Mouse (Mus musculus): ENCODE measurements around the gene Dnajc6. TPM values are rescaled to one million over a fixed set of nuclear protein-coding genes. Genes with fewer than 3 reads are reported as not detected.

Dnajc6 gene
- polyA plus RNA-seq, 1 experiment from 2014 or later = 0.45 TPM

DNA sequence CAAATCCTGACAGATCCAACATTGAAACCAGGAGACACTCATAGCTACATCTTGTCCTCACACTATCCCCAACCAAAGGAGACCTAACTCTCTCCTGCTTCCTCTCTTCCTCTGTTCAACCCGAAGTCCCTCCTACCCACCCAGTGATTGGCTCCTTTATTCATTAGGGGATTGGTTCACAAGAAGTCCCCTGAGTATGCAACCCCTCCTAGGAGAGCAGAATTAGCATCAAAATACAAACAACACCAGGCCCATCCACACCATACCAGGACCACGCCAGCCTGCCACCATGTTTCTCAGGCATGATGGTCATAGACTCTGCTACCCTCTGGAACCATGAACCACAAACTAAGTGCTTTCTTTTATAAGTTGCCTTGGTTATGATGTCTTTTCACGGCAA, 96.0 kb downstream of the Dnajc6 start:
- H3K4me1 ChIP-seq (replicated peaks) = no peaks in the 10 kb centered on the region; the same call in 1 of the 2 replicates
- H3K27ac ChIP-seq (ENCODE audit: poor library complexity, severe bottlenecking) = no peak overlapping the region
- H3K4me2 ChIP-seq = no peak overlapping the region
- ATAC-seq (ENCODE audit: insufficient number of reproducible peaks, low FRiP score) = no peak
- no peak overlapping the region for H3K9ac ChIP-seq
- peaks cover 3% of the 10 kb centered on the region; the same call in 1 of the 2 replicates for H3K9me3 ChIP-seq (replicated peaks)
- no peaks in the 10 kb centered on the region for H3K36me3 ChIP-seq
- no peak overlapping the region for H3K4me3 ChIP-seq
- no peaks in the 10 kb centered on the region for H3K27me3 ChIP-seq (replicated peaks)
- 82% methylated on average over 3 of the region's 3 CpGs for WGBS

DNA sequence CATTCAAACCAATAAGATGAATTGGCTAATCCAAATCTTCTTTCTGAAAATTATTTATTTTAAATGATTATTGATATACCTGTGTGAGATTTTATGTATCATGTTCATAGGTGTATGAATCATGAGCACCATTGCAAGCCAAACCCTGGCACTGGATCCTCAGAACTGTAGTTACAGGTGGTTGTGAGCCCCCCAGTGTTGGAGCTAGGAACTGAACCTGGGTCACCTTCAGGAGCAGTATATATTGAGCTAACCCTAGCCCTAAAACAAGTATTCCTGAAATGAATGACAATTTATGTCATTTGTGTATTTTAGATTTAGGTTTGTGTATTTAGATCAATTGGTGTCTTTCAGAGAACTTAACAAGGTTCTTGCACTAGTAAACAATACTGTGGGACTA, 105.3 kb downstream of the Dnajc6 start:
- no peak overlapping the region for H3K4me3 ChIP-seq
- no peaks in the 10 kb centered on the region for H3K4me1 ChIP-seq (replicated peaks)
- H3K27ac ChIP-seq (ENCODE audit: poor library complexity, severe bottlenecking) = no peak overlapping the region
- no peaks in the 10 kb centered on the region for H3K36me3 ChIP-seq
- no peak for ATAC-seq (ENCODE audit: insufficient number of reproducible peaks, low FRiP score)
- no peaks in the 10 kb centered on the region for H3K27me3 ChIP-seq (replicated peaks)
- no peak overlapping the region for H3K4me2 ChIP-seq
- no peaks in the 10 kb centered on the region for H3K9me3 ChIP-seq (replicated peaks)
- H3K9ac ChIP-seq = no peak overlapping the region

DNA sequence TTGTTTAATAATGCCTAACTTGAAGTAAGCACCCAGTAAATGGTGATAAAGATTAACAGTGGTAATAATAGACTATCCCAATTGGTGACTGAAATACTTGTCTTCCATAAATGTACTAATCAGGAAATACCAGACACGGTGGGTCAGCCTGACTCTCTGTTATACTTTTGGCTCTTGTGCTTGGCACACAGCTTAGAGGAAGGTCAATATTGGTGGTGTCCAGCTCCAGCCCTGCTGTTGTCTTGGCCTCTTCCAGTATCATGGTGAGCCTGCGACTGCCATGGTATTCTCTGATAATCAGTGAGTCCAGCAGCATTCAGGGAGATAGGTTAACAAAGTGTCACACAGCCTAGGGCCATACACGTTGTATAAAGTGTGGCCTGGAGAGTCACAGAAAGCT, 107.2 kb downstream of the Dnajc6 start:
- no peak overlapping the region for H3K9ac ChIP-seq
- H3K4me1 ChIP-seq (replicated peaks) = no peaks in the 10 kb centered on the region
- H3K4me3 ChIP-seq = no peak overlapping the region
- H3K4me2 ChIP-seq = no peak overlapping the region
- no peaks in the 10 kb centered on the region for H3K27me3 ChIP-seq (replicated peaks)
- H3K27ac ChIP-seq (ENCODE audit: poor library complexity, severe bottlenecking) = no peak overlapping the region
- no peak for ATAC-seq (ENCODE audit: insufficient number of reproducible peaks, low FRiP score)
- no peaks in the 10 kb centered on the region for H3K9me3 ChIP-seq (replicated peaks)
- WGBS = 54% methylated on average over 3 of the region's 3 CpGs
- H3K36me3 ChIP-seq = no peaks in the 10 kb centered on the region

DNA sequence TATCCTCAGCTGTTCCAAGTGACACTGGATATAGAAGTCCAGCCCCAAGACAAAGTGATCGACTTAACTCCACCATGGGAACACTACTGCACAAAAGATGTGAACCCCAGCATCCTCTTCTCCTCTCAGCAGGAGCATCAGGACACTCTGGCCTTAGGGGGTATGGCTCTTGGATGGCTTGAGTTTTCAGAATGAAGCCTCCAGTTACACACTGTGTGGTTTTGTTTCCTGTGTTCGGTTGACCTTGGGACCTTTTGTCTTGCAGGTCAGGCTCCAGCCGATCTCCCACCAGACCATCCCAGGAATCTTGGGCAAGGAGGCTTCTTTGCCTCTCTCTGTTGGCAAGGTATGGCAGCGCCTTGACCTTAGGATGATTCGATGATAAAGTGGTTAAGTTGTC, 120.1 kb downstream of the Dnajc6 start:
- Histone ChIP-seq H3K36me3 (no peaks in the 10 kb centered on the region), H3K9ac (no peak overlapping the region), H3K4me3 (no peak overlapping the region), H3K27me3 (replicated peaks) (no peaks in the 10 kb centered on the region), H3K4me2 (no peak overlapping the region), H3K27ac (ENCODE audit: poor library complexity, severe bottlenecking) (no peak overlapping the region), H3K9me3 (replicated peaks) (no peaks in the 10 kb centered on the region), H3K4me1 (replicated peaks) (no peaks in the 10 kb centered on the region)
- WGBS = 80% methylated on average over 5 of the region's 5 CpGs
- ATAC-seq (ENCODE audit: insufficient number of reproducible peaks, low FRiP score) = no peak

DNA sequence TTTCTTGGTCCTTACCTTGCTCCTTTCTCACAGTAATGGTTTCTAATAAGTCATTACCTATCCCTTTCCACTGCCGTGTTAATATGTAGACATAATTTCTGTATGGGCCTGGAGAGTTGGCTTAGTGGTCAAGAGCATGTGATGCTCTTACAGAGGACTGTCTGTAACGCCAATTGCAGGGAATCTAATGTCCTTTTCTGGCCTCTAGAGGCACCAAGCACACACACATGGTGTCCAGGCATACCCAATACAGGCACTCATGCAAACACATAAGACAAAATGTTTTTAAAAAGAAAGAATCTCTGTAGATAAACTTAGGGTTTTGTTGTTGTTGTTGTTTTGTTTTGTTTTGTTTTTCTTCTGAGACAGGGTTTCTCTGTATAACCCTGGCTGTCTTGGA, 121.3 kb downstream of the Dnajc6 start:
- Histone ChIP-seq H3K4me2 (no peak overlapping the region), H3K4me1 (replicated peaks) (no peaks in the 10 kb centered on the region), H3K9me3 (replicated peaks) (no peaks in the 10 kb centered on the region), H3K27ac (ENCODE audit: poor library complexity, severe bottlenecking) (no peak overlapping the region), H3K27me3 (replicated peaks) (no peaks in the 10 kb centered on the region), H3K9ac (no peak overlapping the region), H3K4me3 (no peak overlapping the region), H3K36me3 (no peaks in the 10 kb centered on the region)
- WGBS = 61% methylated on average over 2 of the region's 2 CpGs
- ATAC-seq (ENCODE audit: insufficient number of reproducible peaks, low FRiP score) = no peak

DNA sequence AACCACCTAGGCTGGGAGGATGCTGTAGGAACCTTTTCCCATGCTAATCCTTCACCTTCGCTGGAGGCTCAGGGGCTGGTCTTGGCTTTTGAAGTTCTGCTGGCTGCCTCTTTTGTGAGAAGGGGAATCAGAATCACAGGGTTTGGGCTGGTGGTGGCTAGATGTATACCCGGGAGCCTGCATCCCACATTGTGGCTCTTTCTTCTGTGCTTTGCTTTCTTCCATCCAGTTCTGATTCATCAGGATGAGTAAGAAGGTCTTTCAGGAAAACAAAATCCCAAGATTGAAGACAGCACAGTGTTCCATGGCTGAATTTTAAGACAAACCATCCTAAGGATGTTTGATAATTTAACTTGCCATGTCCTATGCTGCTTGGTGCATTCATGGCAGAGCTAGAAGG, 123.8 kb downstream of the Dnajc6 start:
- H3K4me1 ChIP-seq (replicated peaks) = no peaks in the 10 kb centered on the region
- no peak overlapping the region for H3K27ac ChIP-seq (ENCODE audit: poor library complexity, severe bottlenecking)
- H3K4me2 ChIP-seq = no peak overlapping the region
- 55% methylated on average over 2 of the region's 2 CpGs for WGBS
- H3K4me3 ChIP-seq = no peak overlapping the region
- ATAC-seq (ENCODE audit: insufficient number of reproducible peaks, low FRiP score) = no peak
- no peak overlapping the region for H3K9ac ChIP-seq
- H3K9me3 ChIP-seq (replicated peaks) = no peaks in the 10 kb centered on the region
- no peaks in the 10 kb centered on the region for H3K36me3 ChIP-seq
- no peaks in the 10 kb centered on the region for H3K27me3 ChIP-seq (replicated peaks)

DNA sequence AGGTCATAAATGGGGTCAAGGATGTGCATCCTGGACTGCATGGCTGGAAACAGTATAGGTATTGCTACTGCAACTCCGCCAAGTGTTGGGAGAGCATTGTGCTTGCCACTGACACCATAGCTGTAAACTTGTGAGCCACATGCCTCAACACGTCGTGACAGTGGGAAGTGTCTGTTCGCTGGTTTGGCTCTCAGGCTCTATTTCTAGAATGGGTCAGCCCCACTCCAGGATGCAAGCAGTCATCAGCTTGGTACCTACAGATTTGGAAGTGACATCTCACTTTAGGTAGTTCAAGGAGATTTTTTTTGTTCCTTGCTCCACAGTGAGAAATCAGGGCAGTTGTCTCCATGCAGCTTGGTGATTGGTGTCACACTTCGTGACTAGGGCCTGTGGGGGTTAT, 124.8 kb downstream of the Dnajc6 start:
- H3K4me3 ChIP-seq = no peak overlapping the region
- H3K9me3 ChIP-seq (replicated peaks) = no peaks in the 10 kb centered on the region
- ATAC-seq (ENCODE audit: insufficient number of reproducible peaks, low FRiP score) = no peak
- WGBS = 77% methylated on average over 5 of the region's 5 CpGs
- no peaks in the 10 kb centered on the region for H3K4me1 ChIP-seq (replicated peaks)
- no peak overlapping the region for H3K4me2 ChIP-seq
- no peak overlapping the region for H3K9ac ChIP-seq
- H3K36me3 ChIP-seq = no peaks in the 10 kb centered on the region
- H3K27me3 ChIP-seq (replicated peaks) = no peaks in the 10 kb centered on the region
- no peak overlapping the region for H3K27ac ChIP-seq (ENCODE audit: poor library complexity, severe bottlenecking)

DNA sequence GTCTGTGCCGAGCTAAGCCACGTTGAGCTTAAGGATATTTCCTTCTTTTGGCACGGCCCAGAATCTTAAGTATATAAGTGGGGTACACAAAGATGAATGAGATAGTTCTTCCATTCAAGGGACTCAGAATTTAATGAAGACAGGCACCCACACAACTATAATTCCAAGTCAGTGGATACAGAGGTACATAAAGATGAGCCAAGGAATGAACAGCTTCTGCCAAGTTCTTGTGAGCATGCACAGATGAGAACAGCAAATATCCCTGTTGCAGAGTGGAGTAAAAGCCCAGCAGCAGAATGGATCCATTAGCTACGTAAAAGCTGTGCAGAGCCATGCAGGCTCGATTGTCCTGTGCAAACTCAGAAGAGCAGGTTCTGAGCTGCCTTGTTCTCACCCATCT, 128.8 kb downstream of the Dnajc6 start:
- Histone ChIP-seq H3K9ac (no peak overlapping the region), H3K27ac (ENCODE audit: poor library complexity, severe bottlenecking) (no peak overlapping the region), H3K27me3 (replicated peaks) (no peaks in the 10 kb centered on the region), H3K4me1 (replicated peaks) (no peaks in the 10 kb centered on the region), H3K4me2 (no peak overlapping the region), H3K36me3 (no peaks in the 10 kb centered on the region), H3K4me3 (no peak overlapping the region), H3K9me3 (replicated peaks) (no peaks in the 10 kb centered on the region)
- 86% methylated on average over 5 of the region's 5 CpGs for WGBS
- ATAC-seq (ENCODE audit: insufficient number of reproducible peaks, low FRiP score) = no peak

DNA sequence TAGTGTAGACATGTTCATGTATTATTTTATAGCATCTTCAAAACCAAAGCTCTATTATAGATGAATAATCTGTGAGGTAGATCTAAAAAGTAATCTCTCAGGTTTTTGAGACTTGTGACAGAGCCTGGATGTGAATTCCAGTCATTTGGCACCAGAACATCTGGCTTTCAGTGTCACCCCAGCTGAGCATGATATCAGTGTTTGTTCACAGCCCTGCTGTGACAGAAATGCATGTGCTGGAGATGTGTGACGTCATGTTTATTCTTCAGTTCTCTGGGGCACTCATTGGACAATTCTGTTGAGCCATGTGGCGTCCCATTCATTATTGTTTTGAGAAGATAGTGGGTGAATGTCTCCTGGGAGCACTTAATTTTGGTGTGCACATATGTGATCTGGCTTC, 139.1 kb downstream of the Dnajc6 start:
- no peaks in the 10 kb centered on the region for H3K27me3 ChIP-seq (replicated peaks)
- 38% methylated on average over 2 of the region's 2 CpGs for WGBS
- H3K4me2 ChIP-seq = no peak overlapping the region
- ATAC-seq (ENCODE audit: insufficient number of reproducible peaks, low FRiP score) = no peak
- H3K4me3 ChIP-seq = no peak overlapping the region
- no peaks in the 10 kb centered on the region for H3K4me1 ChIP-seq (replicated peaks)
- no peaks in the 10 kb centered on the region for H3K36me3 ChIP-seq
- no peak overlapping the region for H3K9ac ChIP-seq
- no peak overlapping the region for H3K27ac ChIP-seq (ENCODE audit: poor library complexity, severe bottlenecking)
- no peaks in the 10 kb centered on the region for H3K9me3 ChIP-seq (replicated peaks)

DNA sequence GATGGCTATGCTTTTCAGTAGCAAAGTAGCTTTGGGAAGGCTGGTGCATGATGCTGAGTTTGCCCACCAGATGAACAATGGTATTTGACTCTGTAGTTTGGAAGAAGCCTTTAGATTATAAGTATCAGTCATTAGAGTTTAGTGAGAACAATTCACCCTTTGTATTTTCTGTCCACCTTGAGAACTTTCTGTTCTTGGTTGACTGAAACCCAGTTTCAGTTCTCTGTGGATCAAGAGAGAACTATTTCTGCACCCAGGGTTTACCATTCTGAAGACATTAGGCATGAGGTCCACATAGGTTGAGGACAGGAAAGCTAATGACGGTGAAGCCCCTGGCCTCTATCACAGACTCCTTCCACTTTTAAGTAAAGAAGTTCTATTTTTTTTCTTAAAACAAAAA, 141.0 kb downstream of the Dnajc6 start:
- H3K36me3 ChIP-seq = no peaks in the 10 kb centered on the region
- H3K9ac ChIP-seq = no peak overlapping the region
- WGBS = 82% methylated on average over 1 of the region's 1 CpGs
- H3K27ac ChIP-seq (ENCODE audit: poor library complexity, severe bottlenecking) = no peak overlapping the region
- ATAC-seq (ENCODE audit: insufficient number of reproducible peaks, low FRiP score) = no peak
- no peak overlapping the region for H3K4me3 ChIP-seq
- no peak overlapping the region for H3K4me2 ChIP-seq
- H3K4me1 ChIP-seq (replicated peaks) = no peaks in the 10 kb centered on the region
- H3K9me3 ChIP-seq (replicated peaks) = no peaks in the 10 kb centered on the region
- no peaks in the 10 kb centered on the region for H3K27me3 ChIP-seq (replicated peaks)

DNA sequence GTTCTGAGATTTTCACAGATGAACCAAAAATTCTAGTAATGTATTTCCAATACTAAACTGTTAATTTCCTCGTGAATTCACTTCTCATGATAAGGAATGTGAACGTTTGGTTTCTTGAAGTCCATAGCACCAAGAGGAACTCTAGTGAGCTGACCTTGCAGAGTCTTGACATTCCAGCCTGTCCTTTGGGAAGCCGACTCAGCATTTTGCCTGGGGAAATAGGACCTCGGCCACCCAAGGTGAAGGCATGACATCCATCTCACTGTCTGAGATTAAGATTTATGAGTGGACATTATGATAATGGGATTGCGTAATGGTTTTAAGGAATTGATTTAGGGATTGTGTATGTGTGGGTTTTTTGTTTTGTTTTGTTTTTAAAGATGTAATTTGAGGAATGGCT, 144.2 kb downstream of the Dnajc6 start:
- H3K9me3 ChIP-seq (replicated peaks) = no peaks in the 10 kb centered on the region
- H3K9ac ChIP-seq = no peak overlapping the region
- no peaks in the 10 kb centered on the region for H3K4me1 ChIP-seq (replicated peaks)
- no peaks in the 10 kb centered on the region for H3K36me3 ChIP-seq
- no peak overlapping the region for H3K4me3 ChIP-seq
- no peaks in the 10 kb centered on the region for H3K27me3 ChIP-seq (replicated peaks)
- H3K4me2 ChIP-seq = no peak overlapping the region
- H3K27ac ChIP-seq (ENCODE audit: poor library complexity, severe bottlenecking) = no peak overlapping the region
- 71% methylated on average over 5 of the region's 5 CpGs for WGBS
- no peak for ATAC-seq (ENCODE audit: insufficient number of reproducible peaks, low FRiP score)

DNA sequence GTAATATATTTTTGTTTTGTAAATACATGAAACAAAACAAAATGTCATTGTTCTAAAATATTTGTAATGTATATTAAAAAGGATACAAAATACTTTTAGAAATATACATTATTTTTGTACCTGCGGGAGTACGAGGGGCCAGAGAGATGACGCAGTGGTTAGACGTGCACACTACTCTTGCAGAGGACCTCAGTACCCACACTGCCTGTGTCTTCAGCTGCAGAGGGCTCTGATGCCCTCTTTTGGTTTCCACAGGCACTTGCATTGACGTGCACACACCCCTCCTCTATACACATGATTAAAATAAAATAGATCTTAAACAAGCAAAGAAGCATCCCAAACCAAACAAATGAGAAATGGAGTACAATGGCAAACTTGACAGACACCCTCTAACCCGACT, 146.3 kb downstream of the Dnajc6 start:
- 79% methylated on average over 6 of the region's 6 CpGs for WGBS
- H3K27ac ChIP-seq (ENCODE audit: poor library complexity, severe bottlenecking) = no peak overlapping the region
- no peak overlapping the region for H3K4me2 ChIP-seq
- H3K36me3 ChIP-seq = no peaks in the 10 kb centered on the region
- no peak overlapping the region for H3K9ac ChIP-seq
- H3K4me3 ChIP-seq = no peak overlapping the region
- H3K27me3 ChIP-seq (replicated peaks) = no peaks in the 10 kb centered on the region
- 0 out of 2 replicates have a peak, but pooled peaks cover 4% of the 10 kb centered on the region for H3K4me1 ChIP-seq (replicated peaks)
- no peaks in the 10 kb centered on the region for H3K9me3 ChIP-seq (replicated peaks)
- no peak for ATAC-seq (ENCODE audit: insufficient number of reproducible peaks, low FRiP score)
